Mouse (Mus musculus) testis, adult 2 months (tissue): ENCODE measurements around the gene Sympk.

Source experiments
- CTCF ChIP-seq: fragments of 200-500 bp; IDR thresholded peaks from 2 replicates; pipeline ENCODE4 v1.5.1; 2012; ENCODE audit warnings: low read depth, mild to moderate bottlenecking, inconsistent platforms, low read length, moderate library complexity; ENCODE audit not compliant: control insufficient read depth, insufficient read depth, insufficient replicate concordance
- POLR2A ChIP-seq: fragments of 200-500 bp; IDR thresholded peaks from 2 replicates; pipeline ENCODE4 v1.6.1; 2012; ENCODE audit warnings: low read depth, mild to moderate bottlenecking, inconsistent platforms, low read length, moderate library complexity; ENCODE audit not compliant: control insufficient read depth

GRCm38 (mm10) chr7:18978381-18978780 lies 45.8 kb upstream of the Sympk start:
- TF ChIP-seq CTCF (no peak), POLR2A (no peak)
